Mouse (Mus musculus): ENCODE measurements around the gene Nectin4.

DNA sequence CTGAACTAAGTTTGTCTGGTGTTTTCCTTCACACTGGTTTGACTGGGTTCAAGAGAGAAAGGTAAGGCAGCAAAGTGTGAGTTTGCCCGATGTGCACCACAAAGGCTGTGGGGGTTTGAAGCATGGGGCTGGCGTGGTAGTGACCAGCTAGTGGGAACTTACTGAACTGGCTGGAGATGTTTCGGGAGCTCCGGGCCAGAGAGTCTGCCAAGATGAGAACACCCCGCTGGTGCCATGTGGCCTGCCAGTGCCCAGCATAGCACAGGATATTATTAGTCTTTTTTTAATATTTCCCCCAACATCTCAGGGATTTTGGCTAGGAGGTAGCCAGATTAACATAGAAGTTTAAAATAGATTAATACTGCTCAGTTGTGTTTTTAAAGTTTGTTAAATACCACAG, 49.7 kb upstream of the Nectin4 start:
- TF ChIP-seq POLR2A (IDR thresholded peaks at IDR 0.05; ENCODE audit: low read depth, low read length) (no peak), CTCF (conservative IDR thresholded peaks at IDR 0.05 in 1 of 2, IDR thresholded peaks at IDR 0.05 in 1 of 2; ENCODE audit: low read depth in 2 of 2, low read length in 2 of 2) (no peak), POLR2AphosphoS2 (IDR thresholded peaks at IDR 0.05; ENCODE audit: low read depth, low read length) (no peak), NELFE (IDR thresholded peaks at IDR 0.05; ENCODE audit: low read depth, low read length) (no peak), JUND (conservative IDR thresholded peaks at IDR 0.05; ENCODE audit: low read depth, low read length) (no peak), USF2 (conservative IDR thresholded peaks at IDR 0.05; ENCODE audit: low read depth, low read length) (no peak), MYC (IDR thresholded peaks at IDR 0.05; ENCODE audit: low read depth, low read length) (no peak), MAFK (IDR thresholded peaks at IDR 0.05; ENCODE audit: insufficient replicate concordance, low read length) (no peak), E2F4 (IDR thresholded peaks at IDR 0.05; ENCODE audit: insufficient replicate concordance, low read depth, low read length) (no peak)
